Mouse (Mus musculus): ENCODE measurements around the gene Hist1h2bf. TPM values are rescaled to one million over a fixed set of nuclear protein-coding genes. Genes with fewer than 3 reads are reported as not detected.

Hist1h2bf gene
- polyA plus RNA-seq (2015; fragmentation: Illumina TruSeq; extraction: RNeasy Lipid Tissue Mini Kit (QIAGEN cat#74804); ENCODE audit: insufficient read depth, low replicate concordance), result not detected

DNA sequence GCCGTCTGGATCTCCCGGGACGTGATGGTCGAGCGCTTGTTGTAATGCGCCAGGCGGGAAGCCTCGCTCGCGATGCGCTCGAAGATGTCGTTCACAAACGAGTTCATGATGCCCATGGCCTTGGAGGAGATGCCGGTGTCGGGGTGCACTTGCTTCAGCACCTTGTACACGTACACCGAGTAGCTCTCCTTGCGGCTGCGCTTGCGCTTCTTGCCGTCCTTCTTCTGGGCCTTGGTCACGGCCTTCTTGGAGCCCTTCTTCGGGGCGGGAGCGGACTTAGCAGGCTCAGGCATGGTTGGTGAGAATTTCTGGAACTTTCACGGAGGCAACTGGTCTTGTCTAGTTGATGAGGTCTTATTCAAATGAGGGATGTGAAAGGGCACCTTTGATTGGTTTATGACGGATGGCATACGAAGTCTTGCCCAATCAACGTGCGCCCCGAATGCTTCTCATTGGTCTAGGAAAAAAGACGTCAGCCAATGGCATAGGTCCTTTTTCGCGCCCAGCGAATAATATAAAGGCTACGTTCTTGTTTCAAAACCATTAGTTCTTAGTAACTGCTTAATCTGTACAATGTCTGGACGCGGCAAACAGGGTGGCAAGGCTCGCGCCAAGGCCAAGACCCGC is at the start of gene Hist1h2bf, which contains the start of gene Hist1h2ad:
Gene Hist1h2bf (minus strand): TSS at position 299 of the 627 bp plus-strand sequence.
Gene Hist1h2ad (plus strand): TSS at position 484 of the 627 bp plus-strand sequence.

DNA sequence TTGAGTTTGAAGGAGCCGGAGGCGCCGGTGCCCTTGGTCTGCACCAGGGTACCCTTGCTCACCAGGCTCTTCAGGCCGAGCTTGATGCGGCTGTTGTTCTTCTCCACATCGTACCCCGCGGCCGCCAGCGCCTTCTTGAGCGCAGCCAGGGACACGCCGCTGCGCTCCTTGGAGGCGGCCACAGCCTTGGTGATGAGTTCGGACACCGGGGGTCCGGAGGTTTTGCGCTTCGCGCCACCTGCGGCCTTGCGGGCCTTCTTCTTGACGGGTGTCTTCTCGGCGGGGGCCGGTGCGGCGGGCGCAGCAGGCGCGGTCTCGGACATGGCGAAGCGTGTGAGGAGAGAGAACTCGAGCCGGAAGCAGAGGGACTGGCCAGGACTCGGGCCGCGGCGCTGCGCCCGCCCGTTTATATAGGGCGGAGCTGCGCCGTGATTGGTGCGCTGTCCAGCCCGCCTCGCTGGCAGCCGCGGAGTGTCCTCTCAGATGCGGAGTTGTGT is 48.2 kb upstream of the Hist1h2bf start, which contains the start of gene Hist1h1e:
Gene Hist1h1e (minus strand): TSS at position 384 of the 497 bp plus-strand sequence.

DNA sequence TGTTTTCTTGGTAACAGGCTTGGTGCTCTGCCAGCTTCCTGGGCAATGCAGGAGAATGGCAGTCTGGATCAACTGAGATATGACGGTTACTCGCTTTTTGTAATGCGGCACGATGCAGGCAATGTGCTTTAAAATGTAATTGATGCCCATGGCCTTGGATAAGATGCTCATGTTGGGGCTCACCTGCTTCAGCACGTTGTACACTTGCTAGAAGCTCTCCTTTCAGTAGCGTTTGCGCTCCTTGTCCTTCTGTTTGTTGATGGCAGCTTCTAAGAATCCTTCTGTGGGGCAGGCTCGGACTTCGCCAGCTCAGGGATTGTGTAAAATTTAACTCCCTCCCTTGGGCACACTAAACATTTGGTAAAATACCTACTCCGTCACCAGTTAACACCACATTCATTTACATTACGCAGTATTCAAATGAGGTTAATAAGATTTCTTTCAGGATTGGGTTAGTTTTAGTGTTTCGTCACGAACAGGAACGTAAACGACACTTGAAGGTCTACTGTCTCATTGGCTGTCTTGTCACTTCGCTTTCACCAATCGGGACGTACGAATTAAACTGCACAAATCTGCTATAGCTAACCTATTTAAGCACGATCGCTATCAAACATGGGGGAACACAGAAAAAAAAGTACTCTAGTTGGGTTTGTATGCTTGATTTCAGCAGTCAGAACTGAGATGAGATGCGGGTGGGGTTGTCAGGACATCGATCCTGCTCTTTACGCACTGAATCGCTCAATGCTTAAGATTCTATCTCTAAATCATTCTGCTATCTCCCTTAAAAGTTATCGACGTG is 46.9 kb upstream of the Hist1h2bf start, which contains the start of gene Hist1h2be:
Gene Hist1h2be (minus strand): TSS at position 392 of the 799 bp plus-strand sequence.

DNA sequence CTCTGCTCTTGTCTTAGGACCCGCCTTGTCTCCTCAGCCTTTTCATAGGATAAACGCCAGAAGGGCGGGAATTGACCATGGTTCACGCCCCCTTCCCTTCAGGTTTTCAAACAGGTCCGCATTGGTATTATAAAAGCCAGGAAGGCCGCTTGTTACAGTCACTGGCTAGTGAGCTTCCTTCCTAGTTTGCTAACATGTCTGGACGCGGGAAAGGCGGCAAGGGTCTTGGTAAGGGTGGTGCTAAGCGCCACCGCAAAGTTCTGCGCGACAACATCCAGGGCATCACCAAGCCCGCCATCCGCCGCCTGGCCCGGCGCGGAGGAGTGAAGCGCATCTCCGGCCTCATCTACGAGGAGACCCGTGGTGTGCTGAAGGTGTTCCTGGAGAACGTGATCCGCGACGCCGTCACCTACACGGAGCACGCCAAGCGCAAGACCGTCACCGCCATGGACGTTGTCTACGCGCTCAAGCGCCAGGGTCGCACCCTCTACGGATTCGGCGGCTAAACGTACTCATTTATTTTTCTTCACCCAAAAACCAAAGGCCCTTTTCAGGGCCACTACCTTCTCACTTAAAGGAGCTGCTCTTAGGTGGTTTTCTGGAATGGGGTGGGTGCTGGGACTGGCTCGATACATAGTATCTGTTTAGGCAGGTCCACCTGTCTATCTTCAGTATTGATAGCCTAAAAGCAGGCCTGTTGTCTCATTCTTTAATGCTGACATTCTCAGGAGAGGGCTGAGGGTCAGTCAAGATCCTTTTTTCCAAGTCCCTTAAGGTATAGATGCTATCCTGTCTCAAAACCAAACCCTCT is 7.6 kb upstream of the Hist1h2bf start, which contains the start of gene Hist1h4d:
Gene Hist1h4d (plus strand): TSS at position 191 of the 811 bp plus-strand sequence.

DNA sequence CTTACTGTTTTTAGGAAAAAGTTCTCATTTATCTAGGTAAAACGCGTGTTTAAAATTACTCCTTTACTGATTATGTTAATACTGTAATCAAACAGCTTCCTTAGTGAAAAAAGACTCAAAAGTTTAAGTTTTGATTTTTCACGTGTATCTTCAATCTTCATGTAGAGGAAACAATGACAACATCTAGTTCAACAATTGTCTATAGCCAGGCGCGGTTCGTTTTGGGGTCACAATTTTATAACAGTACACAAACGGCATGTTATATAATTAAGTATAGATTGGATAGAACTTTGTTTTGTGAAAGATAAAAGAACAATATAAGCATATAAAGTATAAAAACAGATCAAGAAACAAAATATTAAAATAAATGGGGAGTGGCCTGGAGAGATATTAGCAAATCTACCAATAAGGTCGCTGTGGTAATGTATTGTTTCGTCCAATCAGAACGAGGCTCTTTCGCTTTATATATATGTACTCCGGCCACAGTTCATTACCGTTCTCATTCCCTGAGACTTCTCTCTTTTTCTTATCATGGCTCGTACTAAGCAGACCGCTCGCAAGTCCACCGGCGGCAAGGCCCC is 1.4 kb upstream of the Hist1h2bf start, which contains the start of gene Hist1h3d:
Gene Hist1h3d (plus strand): TSS at position 493 of the 581 bp plus-strand sequence.

DNA sequence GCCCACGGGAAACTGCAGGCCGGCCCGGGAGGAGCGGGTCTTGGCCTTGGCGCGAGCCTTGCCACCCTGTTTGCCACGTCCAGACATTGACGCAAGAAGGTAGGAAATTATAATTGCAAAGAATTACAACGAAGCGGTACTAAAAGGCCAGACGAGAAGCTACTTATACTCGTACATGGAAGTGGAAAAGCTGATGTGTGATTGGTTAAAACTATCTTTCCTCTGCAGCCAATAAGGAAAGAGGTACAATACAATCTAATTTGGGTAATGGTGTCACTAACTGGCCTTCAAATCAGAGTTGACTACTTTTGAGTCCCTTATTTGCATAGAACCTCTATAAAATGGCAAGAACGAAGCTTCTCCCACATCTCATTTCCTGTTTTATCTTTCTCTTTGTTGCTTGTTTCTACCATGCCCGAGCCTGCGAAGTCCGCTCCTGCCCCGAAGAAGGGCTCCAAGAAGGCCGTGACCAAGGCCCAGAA is 2.9 kb downstream of the Hist1h2bf start, which contains the start of the genes Hist1h2ae and Hist1h2bg:
Gene Hist1h2ae (minus strand): TSS at position 199 of the 482 bp plus-strand sequence.
Gene Hist1h2bg (plus strand): TSS at position 375 of the 482 bp plus-strand sequence.

DNA sequence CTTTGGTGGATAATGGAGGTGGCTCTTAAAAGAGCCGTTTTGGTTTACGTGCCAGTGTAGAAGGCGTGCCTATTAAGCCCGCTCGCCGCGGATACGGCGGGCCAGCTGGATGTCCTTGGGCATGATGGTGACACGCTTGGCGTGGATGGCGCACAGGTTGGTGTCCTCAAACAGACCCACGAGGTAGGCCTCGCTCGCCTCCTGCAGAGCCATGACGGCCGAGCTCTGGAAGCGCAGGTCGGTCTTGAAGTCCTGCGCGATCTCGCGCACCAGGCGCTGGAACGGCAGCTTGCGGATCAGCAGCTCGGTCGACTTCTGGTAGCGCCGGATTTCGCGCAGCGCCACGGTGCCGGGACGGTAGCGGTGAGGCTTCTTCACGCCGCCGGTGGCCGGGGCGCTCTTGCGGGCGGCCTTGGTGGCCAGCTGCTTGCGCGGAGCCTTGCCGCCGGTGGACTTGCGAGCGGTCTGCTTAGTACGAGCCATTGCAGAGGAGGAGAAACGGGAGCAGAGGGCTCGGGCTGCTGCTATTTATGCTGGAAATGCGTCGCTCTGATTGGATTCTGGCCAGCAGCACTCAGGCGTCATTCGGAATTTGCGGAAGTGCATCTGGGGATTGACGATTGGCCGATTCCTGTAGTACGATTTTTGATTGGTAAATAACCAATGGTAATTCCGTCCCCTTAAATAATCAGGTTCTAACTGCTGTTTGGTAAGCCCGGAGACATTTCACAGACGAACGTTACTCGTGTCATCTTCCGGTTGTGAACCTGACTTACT is 11.9 kb downstream of the Hist1h2bf start, which contains the start of gene Hist1h3e:
Gene Hist1h3e (minus strand): TSS at position 487 of the 777 bp plus-strand sequence.

DNA sequence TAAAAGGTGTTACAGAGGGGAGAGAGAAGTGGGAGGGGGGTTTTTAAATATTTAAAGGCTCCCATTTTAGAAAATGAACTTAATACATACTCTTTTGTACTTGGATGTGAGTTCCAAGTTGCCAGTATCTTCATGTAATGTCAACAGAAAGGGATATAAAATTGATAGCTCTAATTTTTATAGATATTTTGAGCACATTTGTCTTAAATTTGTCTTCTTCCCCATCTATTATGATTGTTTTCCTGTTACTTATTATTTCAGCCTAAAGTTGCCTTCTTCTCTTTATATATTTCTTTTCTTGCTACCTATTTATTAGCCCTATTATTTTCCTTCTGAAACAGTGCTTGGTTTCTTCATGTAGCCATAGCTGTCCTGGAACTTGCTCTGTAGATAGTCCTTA is 21.0 kb downstream of the Hist1h2bf start, which contains the start of gene Hist1h1d:
Gene Hist1h1d (plus strand): TSS at position 301 of the 400 bp plus-strand sequence.

DNA sequence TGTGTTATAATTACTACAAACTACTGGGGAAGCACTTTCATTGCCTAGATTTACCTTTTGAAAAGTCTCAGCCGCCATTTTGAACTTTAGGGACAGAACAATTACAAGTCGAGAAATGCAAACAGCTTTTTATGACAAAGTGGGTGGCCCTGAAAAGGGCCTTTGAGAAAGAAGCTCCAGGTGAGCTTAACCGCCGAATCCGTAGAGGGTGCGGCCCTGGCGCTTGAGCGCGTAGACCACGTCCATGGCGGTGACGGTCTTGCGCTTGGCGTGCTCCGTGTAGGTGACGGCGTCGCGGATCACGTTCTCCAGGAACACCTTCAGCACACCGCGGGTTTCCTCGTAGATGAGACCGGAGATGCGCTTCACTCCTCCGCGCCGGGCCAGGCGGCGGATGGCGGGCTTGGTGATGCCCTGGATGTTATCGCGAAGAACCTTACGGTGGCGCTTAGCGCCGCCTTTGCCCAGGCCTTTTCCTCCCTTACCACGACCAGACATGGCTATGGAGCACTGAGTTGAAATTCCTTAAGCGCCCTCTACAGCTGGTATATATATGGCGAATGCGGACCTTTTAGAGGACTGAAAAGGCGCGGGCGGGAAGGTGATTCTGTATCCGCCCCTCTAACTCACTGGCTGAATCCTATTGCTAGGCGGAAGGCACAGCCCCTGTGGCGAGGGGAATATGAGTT is 22.7 kb downstream of the Hist1h2bf start, which contains the start of gene Hist1h4f:
Gene Hist1h4f (minus strand): TSS at position 503 of the 689 bp plus-strand sequence.

DNA sequence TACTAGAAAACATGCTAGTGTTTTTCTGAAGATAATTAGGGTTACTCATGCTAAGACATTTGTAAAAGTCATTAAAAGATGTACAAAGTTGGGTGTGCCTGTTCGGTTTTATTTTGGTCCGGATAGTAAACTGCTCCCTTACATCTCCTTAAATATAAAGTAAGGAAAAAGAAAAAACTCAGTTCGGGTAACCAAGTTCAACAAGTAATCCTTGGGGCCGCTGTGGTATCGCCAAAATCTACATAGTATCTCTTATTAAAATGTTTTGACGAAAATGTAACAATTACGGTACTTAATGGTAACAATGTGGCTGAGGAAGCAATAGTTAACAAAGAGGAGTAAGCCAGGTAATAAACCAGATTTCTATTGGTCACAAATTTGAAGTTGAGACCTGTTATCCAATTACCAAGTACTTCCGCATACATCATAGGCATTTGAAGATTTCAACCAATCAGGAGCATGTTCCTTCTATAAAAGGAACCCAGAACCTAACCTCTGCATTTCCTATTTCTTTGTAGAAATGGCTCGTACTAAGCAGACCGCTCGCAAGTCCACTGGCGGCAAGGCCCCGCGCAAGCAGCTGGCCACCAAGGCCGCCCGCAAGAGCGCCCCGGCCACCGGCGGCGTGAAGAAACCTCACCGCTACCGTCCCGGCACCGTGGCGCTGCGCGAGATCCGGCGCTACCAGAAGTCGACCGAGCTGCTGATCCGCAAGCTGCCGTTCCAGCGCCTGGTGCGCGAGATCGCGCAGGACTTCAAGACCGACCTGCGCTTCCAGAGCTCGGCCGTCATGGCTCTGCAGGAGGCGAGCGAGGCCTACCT is 29.8 kb downstream of the Hist1h2bf start, which contains the start of gene Hist1h3f:
Gene Hist1h3f (plus strand): TSS at position 88 of the 822 bp plus-strand sequence.

DNA sequence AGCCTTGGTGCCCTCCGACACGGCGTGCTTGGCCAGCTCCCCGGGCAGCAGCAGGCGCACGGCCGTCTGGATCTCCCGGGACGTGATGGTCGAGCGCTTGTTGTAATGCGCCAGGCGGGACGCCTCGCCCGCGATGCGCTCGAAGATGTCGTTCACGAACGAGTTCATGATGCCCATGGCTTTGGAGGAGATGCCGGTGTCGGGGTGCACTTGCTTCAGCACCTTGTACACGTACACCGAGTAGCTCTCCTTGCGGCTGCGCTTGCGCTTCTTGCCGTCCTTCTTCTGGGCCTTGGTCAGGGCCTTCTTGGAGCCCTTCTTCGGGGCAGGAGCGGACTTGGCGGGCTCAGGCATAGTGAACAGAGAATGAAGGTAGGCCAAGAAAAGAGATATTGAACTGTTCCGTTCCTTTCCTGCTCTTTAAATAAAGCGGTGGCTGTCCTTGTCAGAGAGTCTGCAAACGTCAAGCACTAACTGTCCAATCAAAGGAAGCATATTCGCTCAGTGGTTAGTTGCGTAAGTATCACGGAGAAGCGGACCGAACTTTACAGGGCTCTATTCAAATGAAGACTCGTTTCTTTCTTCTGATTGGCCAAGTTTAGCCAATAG is 30.9 kb downstream of the Hist1h2bf start, which contains the start of gene Hist1h2bh:
Gene Hist1h2bh (minus strand): TSS at position 394 of the 609 bp plus-strand sequence.

DNA sequence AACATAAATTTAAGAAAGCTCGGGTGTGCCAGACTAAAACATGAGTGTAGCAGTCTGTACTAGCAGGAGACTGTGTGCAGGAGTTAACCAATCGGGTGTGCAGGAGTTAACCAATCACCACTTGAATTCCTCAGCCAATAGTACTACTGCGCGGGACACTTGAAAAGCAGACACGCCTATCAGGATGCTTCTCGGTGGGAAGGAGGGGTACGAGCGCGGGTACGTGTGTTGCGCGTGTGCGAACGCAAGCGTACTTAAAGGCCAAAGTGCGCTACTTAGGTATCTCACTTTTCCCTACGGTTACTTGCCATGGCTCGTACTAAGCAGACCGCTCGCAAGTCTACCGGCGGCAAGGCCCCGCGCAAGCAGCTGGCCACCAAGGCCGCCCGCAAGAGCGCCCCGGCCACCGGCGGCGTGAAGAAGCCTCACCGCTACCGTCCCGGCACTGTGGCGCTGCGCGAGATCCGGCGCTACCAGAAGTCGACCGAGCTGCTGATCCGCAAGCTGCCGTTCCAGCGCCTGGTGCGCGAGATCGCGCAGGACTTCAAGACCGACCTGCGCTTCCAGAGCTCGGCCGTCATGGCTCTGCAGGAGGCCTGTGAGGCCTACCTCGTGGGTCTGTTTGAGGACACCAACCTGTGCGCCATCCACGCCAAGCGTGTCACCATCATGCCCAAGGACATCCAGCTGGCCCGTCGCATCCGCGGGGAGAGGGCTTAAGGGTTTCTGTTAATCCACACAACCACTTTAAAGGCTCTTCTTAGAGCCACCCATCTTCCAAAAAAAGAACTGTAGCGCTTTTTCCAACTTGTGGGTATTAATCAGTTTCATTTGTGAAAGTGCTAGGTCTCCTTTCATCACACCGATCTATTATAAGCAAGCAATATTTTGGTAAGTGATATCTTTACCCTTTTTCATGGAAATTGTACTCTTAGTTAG is 38.6 kb downstream of the Hist1h2bf start, which contains the start of gene Hist1h3g:
Gene Hist1h3g (plus strand): TSS at position 286 of the 939 bp plus-strand sequence.

DNA sequence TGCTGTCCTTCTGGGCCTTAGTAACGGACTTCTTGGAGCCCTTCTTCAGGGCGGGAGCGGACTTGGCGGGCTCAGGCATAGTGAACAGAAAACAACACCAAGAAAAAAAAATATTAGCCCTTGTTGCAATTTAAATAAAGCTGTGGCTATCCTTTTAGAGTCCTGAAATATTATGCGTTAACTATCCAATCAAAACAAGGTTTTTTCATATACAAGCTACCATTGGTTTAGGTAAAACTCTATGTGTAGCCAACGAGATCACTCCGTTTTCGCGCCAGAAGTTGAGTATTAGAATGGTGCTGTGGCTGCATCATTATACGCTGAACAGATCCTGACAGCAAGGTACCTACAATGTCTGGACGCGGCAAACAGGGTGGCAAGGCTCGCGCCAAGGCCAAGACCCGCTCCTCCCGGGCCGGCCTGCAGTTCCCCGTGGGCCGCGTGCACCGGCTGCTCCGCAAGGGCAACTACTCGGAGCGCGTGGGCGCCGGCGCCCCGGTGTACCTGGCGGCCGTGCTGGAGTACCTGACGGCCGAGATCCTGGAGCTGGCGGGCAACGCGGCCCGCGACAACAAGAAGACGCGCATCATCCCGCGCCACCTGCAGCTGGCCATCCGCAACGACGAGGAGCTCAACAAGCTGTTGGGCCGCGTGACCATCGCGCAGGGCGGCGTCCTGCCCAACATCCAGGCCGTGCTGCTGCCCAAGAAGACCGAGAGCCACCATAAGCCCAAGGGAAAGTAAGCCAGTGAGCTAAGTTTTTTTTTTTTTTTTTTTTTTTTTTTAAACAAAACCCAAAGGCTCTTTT is 40.2 kb downstream of the Hist1h2bf start, which contains the start of gene Hist1h2af:
Gene Hist1h2af (plus strand): TSS at position 347 of the 808 bp plus-strand sequence.

DNA sequence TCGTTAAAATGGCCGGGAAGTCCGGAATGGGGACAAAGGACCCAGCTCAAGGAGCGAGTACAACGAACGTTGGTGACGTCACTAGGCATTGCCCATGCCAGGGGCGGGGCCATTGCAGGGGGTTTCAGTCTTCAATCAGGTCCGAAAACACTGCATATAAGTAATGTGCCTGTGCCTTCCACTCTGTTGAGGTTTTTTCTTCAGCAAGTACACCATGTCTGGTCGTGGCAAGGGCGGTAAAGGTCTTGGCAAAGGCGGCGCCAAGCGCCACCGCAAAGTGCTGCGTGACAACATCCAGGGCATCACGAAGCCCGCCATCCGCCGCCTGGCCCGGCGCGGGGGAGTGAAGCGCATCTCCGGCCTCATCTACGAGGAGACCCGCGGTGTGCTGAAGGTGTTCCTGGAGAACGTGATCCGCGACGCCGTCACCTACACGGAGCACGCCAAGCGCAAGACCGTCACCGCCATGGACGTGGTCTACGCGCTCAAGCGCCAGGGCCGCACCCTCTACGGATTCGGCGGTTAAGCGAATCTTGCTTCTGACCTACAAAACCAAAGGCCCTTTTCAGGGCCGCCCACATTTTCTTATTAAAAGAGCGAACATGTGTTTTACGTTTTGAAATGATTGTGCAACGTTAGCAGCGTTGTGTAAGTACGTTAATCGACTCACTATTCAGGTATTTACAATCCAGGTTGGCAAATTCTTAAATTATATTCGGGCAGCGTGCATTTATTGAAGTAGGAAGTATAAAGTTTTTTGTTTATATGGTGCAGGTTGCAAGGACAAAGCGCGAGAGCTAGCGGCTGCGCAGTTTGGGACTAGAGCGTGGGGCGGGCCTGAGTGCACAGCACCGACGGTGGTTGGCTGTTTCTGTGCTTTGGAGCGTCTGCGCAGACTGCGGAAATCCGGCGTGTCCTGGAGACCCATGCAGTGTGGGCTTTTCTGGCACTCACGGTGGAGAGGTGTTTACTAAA is 42.8 kb downstream of the Hist1h2bf start, which contains the start of gene Hist1h4h:
Gene Hist1h4h (plus strand): TSS at position 150 of the 975 bp plus-strand sequence.

All from spleen, adult 10 weeks (tissue).